Mouse (Mus musculus) liver, embryonic 16.5 days (tissue): ENCODE measurements around the gene Eif4ebp2. TPM values are rescaled to one million over a fixed set of nuclear protein-coding genes. Genes with fewer than 3 reads are reported as not detected.

Experiments used
- ATAC-seq: fragments of 200-750 bp; cut with Nextera tagmentation; 2 replicates; pipeline ENCODE4 v1.8.0; 2017; ENCODE audit warnings: low read depth, mild to moderate bottlenecking, moderate number of reproducible peaks, moderate library complexity
- H3K27ac ChIP-seq: fragments of 300-500 bp; sonication (generic); 2 replicates; pipeline ENCODE4 v1.5.1; 2014; ENCODE audit warnings: mild to moderate bottlenecking, low read length
- H3K27me3 ChIP-seq: fragments of 300-500 bp; sonication (generic); 2 replicates; pipeline ENCODE4 v1.6.1; 2014; ENCODE audit warnings: low read depth, low read length, mixed read lengths; ENCODE audit not compliant: control insufficient read depth, insufficient read depth
- H3K36me3 ChIP-seq: fragments of 300-500 bp; sonication (generic); 2 replicates; pipeline ENCODE4 v1.6.1; 2014; ENCODE audit warnings: mild to moderate bottlenecking; ENCODE audit not compliant: control insufficient read depth, insufficient read depth
- H3K4me1 ChIP-seq: fragments of 300-500 bp; sonication (generic); 2 replicates; pipeline ENCODE4 v1.6.1; 2014; ENCODE audit warnings: low read depth, low read length, mixed read lengths; ENCODE audit not compliant: control insufficient read depth
- H3K4me2 ChIP-seq: fragments of 300-500 bp; sonication (generic); 2 replicates; pipeline ENCODE4 v1.6.1; 2014; ENCODE audit warnings: low read depth, low read length, mixed read lengths
- H3K4me3 ChIP-seq: fragments of 300-500 bp; sonication (generic); 2 replicates; pipeline ENCODE4 v1.5.1; 2014; ENCODE audit warnings: low read depth, mild to moderate bottlenecking, low read length
- H3K9ac ChIP-seq: fragments of 300-500 bp; sonication (generic); 2 replicates; pipeline ENCODE4 v1.6.1; 2014; ENCODE audit warnings: low read depth, low read length
- H3K9me3 ChIP-seq: fragments of 300-500 bp; sonication (generic); replicated peaks from 2 replicates; pipeline ENCODE4 v1.6.1; 2016; ENCODE audit warnings: low read length; ENCODE audit not compliant: control insufficient read depth
- WGBS: fragments of 180-500 bp; shearing (Covaris S2); extraction: QIAGEN DNeasy Blood & Tissue Kit; methylation state at CpG from one replicate; pipeline ENCODE4 v1.1.7; 2014; ENCODE audit not compliant: insufficient replicate concordance; 5-methylcytosine and 5-hydroxymethylcytosine counted together
- polyA plus RNA-seq: library from polyadenylated mRNA; unstranded; fragments of >200 nt; fragmentation: Nextera tagmentation; extraction: Ambion mirVana; gene quantifications from 2 replicates; pipeline ENCODE4 v1.2.1, GENCODE M21; 2015

The Eif4ebp2 gene
- polyA plus RNA-seq, 1 experiment from 2014 or later: 39.4 TPM

GRCm38 (mm10) chr10:61451463-61451930, 964 bp downstream of the Eif4ebp2 start:
- peak overlapping the region; percentile 94 for H3K9ac ChIP-seq
- ATAC-seq: peak; percentile 61
- H3K27ac ChIP-seq: peak overlapping the region; percentile 95
- no peaks in the 10 kb centered on the region for H3K27me3 ChIP-seq
- peak overlapping the region; percentile 98 for H3K4me3 ChIP-seq
- peak overlapping the region; percentile 86 for H3K4me2 ChIP-seq
- H3K9me3 ChIP-seq: no peaks in the 10 kb centered on the region
- peaks cover 35% of the 10 kb centered on the region for H3K4me1 ChIP-seq
- 0% methylated on average over 8 of the region's 8 CpGs for WGBS
- peaks cover 6% of the 10 kb centered on the region for H3K36me3 ChIP-seq

- H3K9ac ChIP-seq: peak overlapping the region; percentile 7; the same call in 1 of the 2 replicates
- H3K4me1 ChIP-seq: peaks cover 47% of the 10 kb centered on the region
- no peaks in the 10 kb centered on the region for H3K9me3 ChIP-seq
- peak overlapping the region; percentile 15; the same call in 1 of the 2 replicates for H3K4me2 ChIP-seq
- ATAC-seq: no peak
- H3K4me3 ChIP-seq: no peak overlapping the region
- 36% methylated on average over 3 of the region's 3 CpGs for WGBS
- no peaks in the 10 kb centered on the region for H3K27me3 ChIP-seq
- H3K27ac ChIP-seq: no peak overlapping the region
- peaks cover 6% of the 10 kb centered on the region for H3K36me3 ChIP-seq
These were observed 3.6 kb downstream of the Eif4ebp2 start for GRCm38 (mm10) chr10:61448834-61449233.

GRCm38 (mm10) chr10:61447581-61448353, 4.7 kb downstream of the Eif4ebp2 start:
- no peak for ATAC-seq
- 80% methylated on average over 10 of the region's 10 CpGs for WGBS
- Histone ChIP-seq H3K4me1 (peaks cover 56% of the 10 kb centered on the region), H3K9me3 (no peaks in the 10 kb centered on the region), H3K27ac (no peak overlapping the region), H3K9ac (no peak overlapping the region), H3K4me2 (no peak overlapping the region), H3K27me3 (no peaks in the 10 kb centered on the region), H3K36me3 (peaks cover 6% of the 10 kb centered on the region), H3K4me3 (no peak overlapping the region)

GRCm38 (mm10) chr10:61445016-61445415, 7.4 kb downstream of the Eif4ebp2 start:
- 70% methylated on average over 3 of the region's 3 CpGs for WGBS
- H3K9me3 ChIP-seq: no peaks in the 10 kb centered on the region
- H3K36me3 ChIP-seq: peaks cover 2% of the 10 kb centered on the region
- H3K4me1 ChIP-seq: peaks cover 48% of the 10 kb centered on the region
- H3K9ac ChIP-seq: no peak overlapping the region
- H3K27ac ChIP-seq: 0 out of 2 replicates have a peak overlapping the region, but pooled peaks have one; percentile 1
- no peak overlapping the region for H3K4me2 ChIP-seq
- H3K27me3 ChIP-seq: no peaks in the 10 kb centered on the region
- no peak overlapping the region for H3K4me3 ChIP-seq
- no peak for ATAC-seq

- peaks cover 38% of the 10 kb centered on the region for H3K4me1 ChIP-seq
- peaks cover 2% of the 10 kb centered on the region for H3K36me3 ChIP-seq
- H3K4me3 ChIP-seq: no peak overlapping the region
- H3K9me3 ChIP-seq: no peaks in the 10 kb centered on the region
- no peak overlapping the region for H3K4me2 ChIP-seq
- H3K27ac ChIP-seq: no peak overlapping the region
- WGBS: 54% methylated on average over 1 of the region's 1 CpGs
- ATAC-seq: no peak
- H3K27me3 ChIP-seq: no peaks in the 10 kb centered on the region
- H3K9ac ChIP-seq: no peak overlapping the region
These were observed 8.6 kb downstream of the Eif4ebp2 start for GRCm38 (mm10) chr10:61443876-61444275.

- no peak overlapping the region for H3K9ac ChIP-seq
- H3K4me2 ChIP-seq: no peak overlapping the region
- H3K27ac ChIP-seq: no peak overlapping the region
- WGBS: 55% methylated on average over 6 of the region's 6 CpGs
- peaks cover 34% of the 10 kb centered on the region for H3K4me1 ChIP-seq
- ATAC-seq: no peak
- H3K36me3 ChIP-seq: peaks cover 2% of the 10 kb centered on the region
- H3K9me3 ChIP-seq: no peaks in the 10 kb centered on the region
- no peak overlapping the region for H3K4me3 ChIP-seq
- no peaks in the 10 kb centered on the region for H3K27me3 ChIP-seq
These were observed 9.0 kb downstream of the Eif4ebp2 start for GRCm38 (mm10) chr10:61443456-61443855.

GRCm38 (mm10) chr10:61440202-61440800, 12.2 kb downstream of the Eif4ebp2 start:
- H3K36me3 ChIP-seq: no peaks in the 10 kb centered on the region; the same call in 1 of the 2 replicates
- H3K9me3 ChIP-seq: no peaks in the 10 kb centered on the region
- no peak overlapping the region for H3K9ac ChIP-seq
- H3K4me2 ChIP-seq: no peak overlapping the region
- no peaks in the 10 kb centered on the region for H3K27me3 ChIP-seq
- no peak overlapping the region for H3K27ac ChIP-seq
- WGBS: 74% methylated on average over 7 of the region's 7 CpGs
- no peak overlapping the region for H3K4me3 ChIP-seq
- H3K4me1 ChIP-seq: peaks cover 18% of the 10 kb centered on the region
- no peak for ATAC-seq

GRCm38 (mm10) chr10:61431375-61431774, 21.1 kb downstream of the Eif4ebp2 start:
- Histone ChIP-seq H3K4me3 (no peak overlapping the region), H3K4me2 (no peak overlapping the region), H3K9me3 (no peaks in the 10 kb centered on the region), H3K36me3 (peaks cover 36% of the 10 kb centered on the region), H3K9ac (no peak overlapping the region), H3K27ac (no peak overlapping the region), H3K4me1 (no peaks in the 10 kb centered on the region; the same call in none of the 2 replicates), H3K27me3 (no peaks in the 10 kb centered on the region)
- no peak for ATAC-seq
- WGBS: 91% methylated on average over 9 of the region's 9 CpGs

GRCm38 (mm10) chr10:61429043-61429442, 23.4 kb downstream of the Eif4ebp2 start:
- no peak overlapping the region for H3K27ac ChIP-seq
- no peak overlapping the region for H3K4me2 ChIP-seq
- no peak overlapping the region for H3K9ac ChIP-seq
- H3K36me3 ChIP-seq: peaks cover 28% of the 10 kb centered on the region
- H3K4me1 ChIP-seq: peaks cover 4% of the 10 kb centered on the region
- H3K9me3 ChIP-seq: no peaks in the 10 kb centered on the region
- H3K4me3 ChIP-seq: no peak overlapping the region
- no peaks in the 10 kb centered on the region for H3K27me3 ChIP-seq
- ATAC-seq: no peak
- WGBS: 80% methylated on average over 5 of the region's 5 CpGs
